Mouse (Mus musculus) heart, embryonic 12.5 days (tissue): ENCODE data around the gene Dpp4. TPM values are rescaled to one million over a fixed set of nuclear protein-coding genes. Genes with fewer than 3 reads are reported as not detected.

Experiments used
- ATAC-seq: fragments of 200-750 bp; cut with Nextera tagmentation; 2 replicates; pipeline ENCODE4 v1.8.0; 2017; ENCODE audit warnings: moderate TSS enrichment, moderate library complexity; ENCODE audit not compliant: insufficient number of reproducible peaks, low FRiP score
- H3K27ac ChIP-seq: fragments of 300-500 bp; sonication (generic); 2 replicates; pipeline ENCODE4 v1.5.1; 2016; ENCODE audit warnings: mild to moderate bottlenecking, moderate library complexity; ENCODE audit not compliant: poor library complexity, severe bottlenecking
- H3K27me3 ChIP-seq: fragments of 300-500 bp; sonication (generic); replicated peaks from 2 replicates; pipeline ENCODE4 v1.6.1; 2016; ENCODE audit warnings: mild to moderate bottlenecking, moderate library complexity
- H3K36me3 ChIP-seq: fragments of 300-500 bp; sonication (generic); 2 replicates; pipeline ENCODE4 v1.6.1; 2016; ENCODE audit warnings: mild to moderate bottlenecking, moderate library complexity
- H3K4me1 ChIP-seq: fragments of 300-500 bp; sonication (generic); replicated peaks from 2 replicates; pipeline ENCODE4 v1.6.1; 2016; ENCODE audit warnings: mild to moderate bottlenecking
- H3K4me2 ChIP-seq: fragments of 300-500 bp; sonication (generic); 2 replicates; pipeline ENCODE4 v1.6.1; 2016; ENCODE audit warnings: mild to moderate bottlenecking, moderate library complexity
- H3K4me3 ChIP-seq: fragments of 300-500 bp; sonication (generic); 2 replicates; pipeline ENCODE4 v1.5.1; 2016; ENCODE audit warnings: mild to moderate bottlenecking
- H3K9ac ChIP-seq: fragments of 300-500 bp; sonication (generic); 2 replicates; pipeline ENCODE4 v1.6.1; 2016; ENCODE audit warnings: mild to moderate bottlenecking, moderate library complexity
- H3K9me3 ChIP-seq: fragments of 300-500 bp; sonication (generic); replicated peaks from 2 replicates; pipeline ENCODE4 v1.6.1; 2016; ENCODE audit warnings: mild to moderate bottlenecking, moderate library complexity
- WGBS: fragments of 180-500 bp; shearing (Covaris S2); methylation state at CpG from one replicate; pipeline ENCODE4 v1.1.7; 2016; 5-methylcytosine and 5-hydroxymethylcytosine counted together
- polyA plus RNA-seq: library from polyadenylated mRNA; unstranded; fragments of >200 nt; fragmentation: Nextera tagmentation; extraction: Ambion mirVana; gene quantifications from 2 replicates; pipeline ENCODE4 v1.2.1, GENCODE M21; 2016

Gene Dpp4
- polyA plus RNA-seq, 1 experiment from 2014 or later: 19.9 TPM

- Histone ChIP-seq H3K9ac (no peak overlapping the region), H3K4me2 (no peak overlapping the region), H3K4me1 (no peaks in the 10 kb centered on the region), H3K27ac (no peak overlapping the region), H3K36me3 (no peaks in the 10 kb centered on the region), H3K4me3 (no peak overlapping the region), H3K9me3 (no peaks in the 10 kb centered on the region), H3K27me3 (no peaks in the 10 kb centered on the region)
- WGBS: 35% methylated on average over 4 of the region's 4 CpGs
- no peak for ATAC-seq
Observed at GRCm38 (mm10) chr2:62287532-62287931, 124.5 kb downstream of the Dpp4 start.

GRCm38 (mm10) chr2:62285847-62286246, 126.2 kb downstream of the Dpp4 start:
- Histone ChIP-seq H3K36me3 (no peaks in the 10 kb centered on the region), H3K27ac (no peak overlapping the region), H3K9me3 (no peaks in the 10 kb centered on the region), H3K4me1 (no peaks in the 10 kb centered on the region), H3K27me3 (no peaks in the 10 kb centered on the region), H3K4me3 (no peak overlapping the region), H3K9ac (no peak overlapping the region), H3K4me2 (no peak overlapping the region)
- ATAC-seq: no peak
- under 1% methylated on average over 2 of the region's 2 CpGs for whole genome bisulfite sequencing

GRCm38 (mm10) chr2:62285026-62285425, 127.0 kb downstream of the Dpp4 start:
- Histone ChIP-seq H3K4me3 (no peak overlapping the region), H3K4me2 (no peak overlapping the region), H3K27me3 (no peaks in the 10 kb centered on the region), H3K36me3 (no peaks in the 10 kb centered on the region), H3K9me3 (no peaks in the 10 kb centered on the region), H3K27ac (no peak overlapping the region), H3K4me1 (no peaks in the 10 kb centered on the region), H3K9ac (no peak overlapping the region)
- ATAC-seq: no peak
- WGBS: 90% methylated on average over 2 of the region's 2 CpGs

Other genes with a start within 250 kb of the Dpp4 start
- not detected in 2 replicates for gene Gcg, start 71.4 kb upstream of the Dpp4 start, polyA plus RNA-seq
- 0.34 and 0.41 TPM in 2 replicates for gene Fap, start 161.8 kb upstream of the Dpp4 start, polyA plus RNA-seq
- gene Ifih1, start 234.0 kb upstream of the Dpp4 start, polyA plus RNA-seq: 1.6 TPM in 2 replicates